Mouse (Mus musculus) erythroblast, embryonic 14.5 days (primary cell): ENCODE data around the gene Tnrc6a. TPM values are rescaled to one million over a fixed set of nuclear protein-coding genes. Genes with fewer than 3 reads are reported as not detected.

Experiments
- H3K27me3 ChIP-seq: 2 replicates; pipeline ENCODE4 v1.6.1; 2012; ENCODE audit warnings: inconsistent platforms; ENCODE audit not compliant: control insufficient read depth
- H3K36me3 ChIP-seq: 2 replicates; pipeline ENCODE4 v1.6.1; 2012; ENCODE audit warnings: mild to moderate bottlenecking, inconsistent platforms; ENCODE audit not compliant: control insufficient read depth
- H3K4me1 ChIP-seq: 2 replicates; pipeline ENCODE4 v1.6.1; 2012; ENCODE audit warnings: inconsistent platforms; ENCODE audit not compliant: control insufficient read depth
- H3K4me3 ChIP-seq: replicated peaks from 2 replicates; pipeline ENCODE3; 2012; ENCODE audit warnings: moderate library complexity, mild to moderate bottlenecking, inconsistent platforms
- H3K9me3 ChIP-seq: 2 replicates; pipeline ENCODE4 v1.6.1; 2012; ENCODE audit warnings: low read length, inconsistent platforms, mixed read lengths; ENCODE audit not compliant: control insufficient read depth
- GATA1 ChIP-seq: IDR thresholded peaks from 2 replicates; pipeline ENCODE4 v1.6.1; 2012; ENCODE audit warnings: low read length, inconsistent platforms, mixed read lengths
- TAL1 ChIP-seq: IDR thresholded peaks from 3 replicates; pipeline ENCODE4 v1.6.1; 2012; ENCODE audit warnings: low read length, inconsistent platforms, mixed read lengths
- polyA plus RNA-seq: library from polyadenylated mRNA; stranded (reverse); fragments of >175 nt; gene quantifications from 2 replicates; pipeline ENCODE4 v1.2.3, GENCODE M21; 2012

Gene Tnrc6a
- polyA plus RNA-seq, 1 experiment = 1.8 TPM

DNA sequence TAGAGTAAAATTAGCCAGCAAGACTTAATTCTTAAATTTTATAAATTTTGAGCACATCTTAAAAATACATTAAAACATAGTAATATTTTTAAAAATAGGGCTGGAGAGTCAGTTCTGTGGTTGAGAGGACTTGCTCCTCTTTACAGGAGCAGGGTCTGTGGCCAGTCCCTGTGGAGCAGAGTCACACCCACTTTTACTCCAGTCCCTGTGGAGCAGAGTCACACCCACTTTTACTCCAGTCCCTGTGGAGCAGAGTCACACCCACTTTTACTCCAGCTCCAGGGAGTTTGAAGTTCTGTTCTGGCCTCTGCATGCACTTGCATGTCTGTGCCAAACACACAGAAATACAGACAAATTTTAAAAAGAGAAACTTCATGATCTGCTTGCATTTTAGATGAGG lies 53.5 kb downstream of the Tnrc6a start:
- H3K36me3 ChIP-seq = peaks cover 95% of the 10 kb centered on the region
- H3K27me3 ChIP-seq = no peaks in the 10 kb centered on the region

GRCm38 (mm10) chr7:123181787-123182701 lies 58.4 kb downstream of the Tnrc6a start:
- peaks cover 98% of the 10 kb centered on the region for H3K36me3 ChIP-seq
- TF ChIP-seq GATA1 (no peak), TAL1 (no peak)
- H3K4me1 ChIP-seq = no peaks in the 10 kb centered on the region
- H3K4me3 ChIP-seq = no peak overlapping the region
- H3K9me3 ChIP-seq = no peaks in the 10 kb centered on the region
- no peaks in the 10 kb centered on the region for H3K27me3 ChIP-seq

More for the DNA sequence above, 53.5 kb downstream of the Tnrc6a start:
- TF ChIP-seq GATA1 (no peak), TAL1 (no peak)
- Histone ChIP-seq H3K4me3 (no peak overlapping the region), H3K4me1 (no peaks in the 10 kb centered on the region), H3K9me3 (no peaks in the 10 kb centered on the region)

GRCm38 (mm10) chr7:123184891-123185290 lies 61.2 kb downstream of the Tnrc6a start:
- Histone ChIP-seq H3K9me3 (no peaks in the 10 kb centered on the region), H3K4me3 (no peak overlapping the region), H3K4me1 (no peaks in the 10 kb centered on the region), H3K27me3 (no peaks in the 10 kb centered on the region), H3K36me3 (peaks cover 100% of the 10 kb centered on the region)
- TF ChIP-seq GATA1 = no peak
- no peak for TF ChIP-seq TAL1

DNA sequence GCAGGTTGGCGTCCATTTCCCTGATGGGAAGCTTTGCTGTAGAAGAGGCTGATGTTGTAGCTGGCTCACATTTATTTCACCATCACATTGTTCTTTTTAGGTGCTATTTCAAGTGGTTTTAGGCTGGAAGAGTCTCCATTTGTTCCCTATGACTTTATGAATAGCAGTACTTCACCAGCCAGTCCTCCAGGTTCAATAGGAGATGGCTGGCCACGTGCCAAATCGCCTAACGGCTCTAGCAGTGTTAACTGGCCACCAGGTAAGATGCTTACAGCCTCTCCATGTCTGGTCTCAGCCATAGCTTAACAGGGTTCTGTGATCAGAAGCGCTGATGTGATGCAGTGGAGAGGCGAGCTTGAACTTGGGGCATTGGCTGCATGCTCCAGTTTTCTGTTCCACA lies 62.8 kb downstream of the Tnrc6a start:
- TF ChIP-seq GATA1 (no peak), TAL1 (no peak)
- no peaks in the 10 kb centered on the region for H3K9me3 ChIP-seq
- no peaks in the 10 kb centered on the region for H3K27me3 ChIP-seq
- H3K4me3 ChIP-seq = no peak overlapping the region
- peaks cover 100% of the 10 kb centered on the region for H3K36me3 ChIP-seq
- H3K4me1 ChIP-seq = no peaks in the 10 kb centered on the region

GRCm38 (mm10) chr7:123187246-123187645 lies 63.6 kb downstream of the Tnrc6a start:
- Histone ChIP-seq H3K27me3 (no peaks in the 10 kb centered on the region), H3K4me1 (no peaks in the 10 kb centered on the region), H3K9me3 (no peaks in the 10 kb centered on the region), H3K4me3 (no peak overlapping the region), H3K36me3 (peaks cover 100% of the 10 kb centered on the region)
- TF ChIP-seq TAL1 = no peak
- TF ChIP-seq GATA1 = no peak

- Histone ChIP-seq H3K4me3 (no peak overlapping the region), H3K27me3 (no peaks in the 10 kb centered on the region), H3K9me3 (no peaks in the 10 kb centered on the region), H3K36me3 (peaks cover 100% of the 10 kb centered on the region), H3K4me1 (no peaks in the 10 kb centered on the region)
- TF ChIP-seq TAL1 (no peak), GATA1 (no peak)
Observed at GRCm38 (mm10) chr7:123188462-123188861, 64.8 kb downstream of the Tnrc6a start.

GRCm38 (mm10) chr7:123189762-123190161 lies 66.1 kb downstream of the Tnrc6a start:
- no peak for TF ChIP-seq GATA1
- TF ChIP-seq TAL1 = no peak
- H3K4me3 ChIP-seq = no peak overlapping the region
- H3K27me3 ChIP-seq = no peaks in the 10 kb centered on the region
- H3K9me3 ChIP-seq = no peaks in the 10 kb centered on the region
- H3K4me1 ChIP-seq = no peaks in the 10 kb centered on the region
- H3K36me3 ChIP-seq = peaks cover 96% of the 10 kb centered on the region

- H3K27me3 ChIP-seq = no peaks in the 10 kb centered on the region
- H3K4me3 ChIP-seq = no peak overlapping the region
- no peak for TF ChIP-seq GATA1
- TF ChIP-seq TAL1 = no peak
- no peaks in the 10 kb centered on the region for H3K9me3 ChIP-seq
- H3K4me1 ChIP-seq = no peaks in the 10 kb centered on the region
- peaks cover 82% of the 10 kb centered on the region for H3K36me3 ChIP-seq
Observed at GRCm38 (mm10) chr7:123191731-123192130, 68.0 kb downstream of the Tnrc6a start.

- H3K9me3 ChIP-seq = no peaks in the 10 kb centered on the region
- no peak overlapping the region for H3K4me3 ChIP-seq
- H3K4me1 ChIP-seq = no peaks in the 10 kb centered on the region
- no peaks in the 10 kb centered on the region for H3K27me3 ChIP-seq
- H3K36me3 ChIP-seq = peaks cover 68% of the 10 kb centered on the region
- no peak for TF ChIP-seq TAL1
- TF ChIP-seq GATA1 = no peak
Observed at GRCm38 (mm10) chr7:123193201-123193600, 69.5 kb downstream of the Tnrc6a start.
